ENCODE assay signal across 17 mouse cellular contexts in the genomic region with DNA sequence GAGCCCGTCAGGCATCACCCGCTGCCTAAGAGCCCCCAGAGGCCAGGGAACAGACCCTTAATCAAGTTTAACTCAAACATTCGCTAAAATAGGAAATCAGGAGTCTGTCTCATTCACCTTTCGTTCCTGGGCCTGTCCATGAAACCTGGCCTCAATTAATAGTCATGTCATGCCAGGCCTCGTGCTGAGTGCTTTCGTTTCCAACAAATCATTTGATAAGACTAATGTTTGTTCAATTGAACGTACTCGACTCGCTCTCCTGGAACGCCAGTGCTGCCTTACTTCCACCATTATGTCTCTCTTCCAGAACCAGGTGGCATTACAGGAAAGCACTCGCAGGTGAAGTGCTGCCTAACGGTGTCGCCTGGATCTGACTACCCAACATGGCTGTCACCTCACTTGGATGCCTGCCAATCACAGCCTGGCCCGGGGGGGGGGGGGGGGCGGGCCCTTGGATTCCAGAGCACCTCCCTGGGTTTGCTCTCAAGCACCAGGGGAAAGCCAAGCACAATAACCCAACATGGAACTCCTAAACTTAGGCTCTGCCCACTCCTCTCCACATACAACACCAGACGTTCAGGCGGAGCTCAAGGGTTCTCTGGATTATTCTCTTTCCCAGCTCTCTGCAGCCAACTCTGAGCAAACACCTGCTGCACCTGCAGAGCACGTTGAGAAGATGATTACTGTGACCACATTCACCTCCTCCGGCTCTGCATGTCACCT.
"Had no signal": no experiment of that assay in that cellular context is flagged by ENCODE, and none has a peak within 500 bp of the region (broad histone marks: within the 10 kb centered on the region; RNA-seq: fewer than 3 reads in every experiment).

No protein-coding gene starts in this region.

- H3K4me2 ChIP-seq: limb, embryonic 15.5 days; liver, embryonic 13.5 days; neural tube, embryonic 13.5 days had no signal

- H3K27ac ChIP-seq: kidney, postnatal 0 days; limb, embryonic 15.5 days; liver, embryonic 13.5 days; midbrain, embryonic 10.5 days; neural tube, embryonic 13.5 days had no signal

- H3K4me3 ChIP-seq: limb, embryonic 15.5 days; liver, embryonic 13.5 days; midbrain, embryonic 10.5 days; neural tube, embryonic 13.5 days had no signal

- H3K9ac ChIP-seq: limb, embryonic 15.5 days; liver, embryonic 13.5 days; neural tube, embryonic 13.5 days had no signal

- DNase-seq: kidney, adult 9 months; kidney, postnatal 36 days; liver, embryonic 13.5 days; lung, adult 18-20 months; lung, postnatal 4 days; retina, postnatal 1 day; right cerebral cortex, postnatal 4 days; spleen, adult 18-20 months; thymus, adult 2 months; thymus, postnatal 25 days had no signal

- ATAC-seq: inflammation-experienced regulatory T-cells, adult 6 months; intestine, postnatal 0 days; midbrain, embryonic 16.5 days had no signal

- H3K9me3 ChIP-seq: limb, embryonic 15.5 days; liver, embryonic 13.5 days; neural tube, embryonic 13.5 days had no signal

- H3K4me1 ChIP-seq: limb, embryonic 15.5 days; liver, embryonic 13.5 days had no signal

- H3K27me3 ChIP-seq: limb, embryonic 15.5 days; liver, embryonic 13.5 days; neural tube, embryonic 13.5 days had no signal

- H3K36me3 ChIP-seq: limb, embryonic 15.5 days; liver, embryonic 13.5 days; midbrain, embryonic 10.5 days; neural tube, embryonic 13.5 days had no signal
